Mouse (Mus musculus): ENCODE measurements around the gene Oas1a.
A peak's percentile ranks its signal among the peaks of the same experiment; 100 is the strongest.
"Not testable (repeated sequence)": the region's sequence is repeated elsewhere in the genome, so short reads cannot be mapped to it uniquely, and the experiment has no call there.

The Oas1a gene

GRCm38 (mm10) chr5:120893866-120894265, 13.5 kb downstream of the Oas1a start:
- DNase-seq (ENCODE audit: low spot score) = not testable (repeated sequence)

DNA sequence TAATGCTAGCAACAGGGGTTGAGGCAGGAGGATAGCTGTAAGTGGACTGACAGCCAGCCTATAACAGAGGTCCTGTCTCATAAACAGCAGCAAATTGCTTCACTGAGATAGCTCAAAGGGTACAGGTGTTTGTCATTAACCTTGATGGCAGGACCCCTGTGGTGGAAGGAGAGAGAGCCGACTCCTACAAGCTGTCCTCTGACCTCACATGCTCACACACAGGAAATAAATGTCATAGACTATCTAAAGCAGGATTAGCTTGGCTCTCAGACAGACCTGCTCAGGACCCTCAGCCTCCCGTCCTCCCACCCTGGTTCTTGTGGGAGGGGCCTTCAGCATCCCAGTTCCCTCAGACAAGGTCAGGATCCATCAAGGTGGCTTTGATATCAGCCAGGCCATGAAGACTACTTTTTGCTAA, 15.1 kb downstream of the Oas1a start:
- no peak for DNase-seq (ENCODE audit: low spot score)

- DNase-seq (ENCODE audit: low spot score) = not testable (repeated sequence)
These were observed 15.6 kb downstream of the Oas1a start for GRCm38 (mm10) chr5:120891566-120892242.

DNA sequence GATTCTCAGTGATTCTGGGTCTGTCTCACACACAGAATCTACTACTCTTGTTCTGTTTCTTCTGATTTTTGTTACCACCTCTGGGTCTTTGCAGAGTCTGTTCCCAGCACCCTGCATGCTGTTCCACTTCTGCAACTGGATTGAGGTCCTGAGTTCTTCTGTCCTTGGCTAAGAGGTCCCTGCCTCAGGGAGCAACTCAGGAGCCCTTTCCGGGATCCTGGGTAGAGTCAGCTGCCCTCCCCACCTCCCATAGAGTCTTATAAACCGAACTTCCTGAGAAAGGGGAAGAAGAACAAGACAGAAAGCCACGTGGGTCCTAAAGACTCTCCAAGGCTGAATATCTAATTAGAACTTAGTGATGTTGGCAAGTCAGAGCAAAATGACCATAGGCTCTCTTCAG, 16.3 kb downstream of the Oas1a start:
- no peak for DNase-seq (ENCODE audit: low spot score)

GRCm38 (mm10) chr5:120890026-120890425, 17.3 kb downstream of the Oas1a start:
- no peak for DNase-seq (ENCODE audit: low spot score)

DNA sequence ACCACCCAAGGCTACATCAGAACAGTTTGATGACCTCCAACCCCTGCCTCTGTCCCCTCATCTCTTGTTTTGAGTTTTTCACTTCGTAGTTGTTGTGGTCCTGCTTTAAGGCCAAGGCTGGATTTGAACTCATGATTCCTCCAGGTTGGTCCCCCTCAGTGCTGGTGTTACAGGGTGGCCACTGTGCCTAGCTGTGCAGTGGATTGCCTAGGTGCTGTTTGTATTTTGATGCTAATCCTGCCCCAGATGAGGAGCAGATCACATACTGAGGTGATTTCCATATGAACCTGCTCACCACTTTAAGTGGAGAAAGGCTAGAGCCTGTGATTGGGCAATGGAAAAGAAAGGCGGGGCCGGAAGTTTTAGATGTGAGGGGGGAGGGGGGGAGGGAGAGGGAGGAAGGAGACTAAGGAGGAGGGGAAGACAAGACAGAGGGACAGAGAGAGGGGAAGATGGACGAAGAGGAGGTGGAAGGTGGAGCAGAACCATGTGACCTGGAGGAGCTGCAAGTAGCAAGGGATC, 19.0 kb downstream of the Oas1a start:
- not testable (repeated sequence) for DNase-seq (ENCODE audit: low spot score)

DNA sequence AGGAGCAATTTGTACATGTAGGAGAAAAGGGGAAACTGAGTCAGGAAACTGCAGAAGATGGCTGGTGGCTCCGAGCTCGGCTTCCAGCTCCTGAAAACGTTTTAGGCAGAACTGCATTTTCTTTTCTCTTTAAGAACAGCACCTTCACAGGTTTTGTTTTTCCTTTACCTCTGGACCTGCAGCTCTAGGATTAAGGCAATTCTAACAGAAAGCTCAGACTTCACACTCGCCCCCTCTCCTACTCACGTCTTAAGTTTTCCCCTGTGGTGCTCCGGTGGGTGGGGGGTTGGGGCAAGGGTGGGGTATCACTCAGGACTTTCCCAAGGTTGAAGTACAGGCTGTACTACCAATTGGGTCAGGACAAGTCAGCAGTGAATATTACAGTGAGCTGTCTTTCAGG, 19.5 kb downstream of the Oas1a start:
- DNase-seq (ENCODE audit: low spot score) = no peak

DNA sequence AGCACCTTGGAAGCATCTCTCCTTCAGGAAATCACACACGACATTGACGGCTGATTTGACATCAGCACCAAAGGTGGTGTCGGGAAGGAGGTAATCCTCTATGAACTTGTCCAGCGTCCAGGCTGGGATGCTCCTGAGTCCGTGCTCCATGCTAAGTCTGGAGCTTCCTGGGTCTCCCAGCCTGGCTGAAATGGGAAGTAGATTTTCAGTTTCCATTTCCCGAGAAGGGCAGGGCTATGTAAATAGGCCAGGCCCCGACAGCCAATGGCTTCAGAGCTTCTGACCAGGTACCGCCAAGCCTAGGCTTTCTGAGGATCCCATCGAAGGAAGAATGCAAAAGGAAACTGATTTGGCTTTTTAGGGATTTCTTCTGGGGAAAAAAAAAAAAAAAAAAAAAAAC, 19.9 kb downstream of the Oas1a start, which contains the start of gene Oas1g:
Gene Oas1g, minus strand, starts transcription at position 201 of the 400 bp plus-strand sequence.
- peak; percentile 13 for DNase-seq (ENCODE audit: low spot score)

DNA sequence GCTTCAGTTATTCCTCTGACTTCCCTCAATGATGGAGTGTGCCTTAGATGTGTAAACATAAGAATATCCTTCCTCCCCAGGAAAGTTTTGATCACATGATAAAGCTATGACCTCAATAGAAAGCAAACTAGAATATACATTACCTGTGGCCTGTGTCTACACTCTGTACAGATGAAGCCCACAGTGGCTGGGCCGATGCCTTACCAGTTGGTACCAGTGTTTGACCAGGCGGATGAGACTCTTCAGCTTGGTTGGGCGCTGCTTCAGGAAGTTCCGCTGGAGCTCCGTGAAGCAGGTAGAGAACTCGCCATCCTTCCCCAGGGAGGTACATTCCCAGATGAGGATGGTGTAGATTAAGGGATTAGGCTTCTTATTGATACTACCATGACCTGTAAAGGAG, 25.6 kb downstream of the Oas1a start:
- DNase-seq (ENCODE audit: low spot score) = not testable (repeated sequence)

DNA sequence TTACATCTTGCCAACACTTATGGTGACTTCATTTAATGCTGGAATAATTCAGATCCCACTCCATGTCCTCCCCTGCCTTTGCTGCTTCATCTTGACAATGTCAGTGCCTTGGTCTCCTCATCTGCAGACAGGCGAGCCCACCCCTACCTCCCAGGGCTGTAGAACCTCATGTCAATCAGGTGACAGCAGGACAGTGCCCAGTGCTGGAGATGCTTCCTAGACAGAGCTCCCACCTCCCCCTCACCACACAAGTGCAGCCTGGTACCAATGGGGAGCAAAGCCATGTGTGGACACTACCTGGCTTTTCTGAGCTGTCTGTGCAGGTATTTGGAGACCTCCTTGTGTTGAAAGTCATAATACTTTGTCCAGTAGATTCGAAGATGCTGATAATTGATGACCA, 28.5 kb downstream of the Oas1a start:
- not testable (repeated sequence) for DNase-seq (ENCODE audit: low spot score)

- DNase-seq (ENCODE audit: low spot score) = not testable (repeated sequence)
These were observed 29.9 kb downstream of the Oas1a start for GRCm38 (mm10) chr5:120877407-120877806.

- not testable (repeated sequence) for DNase-seq (ENCODE audit: low spot score)
These were observed 30.5 kb downstream of the Oas1a start for GRCm38 (mm10) chr5:120876839-120877238.

DNA sequence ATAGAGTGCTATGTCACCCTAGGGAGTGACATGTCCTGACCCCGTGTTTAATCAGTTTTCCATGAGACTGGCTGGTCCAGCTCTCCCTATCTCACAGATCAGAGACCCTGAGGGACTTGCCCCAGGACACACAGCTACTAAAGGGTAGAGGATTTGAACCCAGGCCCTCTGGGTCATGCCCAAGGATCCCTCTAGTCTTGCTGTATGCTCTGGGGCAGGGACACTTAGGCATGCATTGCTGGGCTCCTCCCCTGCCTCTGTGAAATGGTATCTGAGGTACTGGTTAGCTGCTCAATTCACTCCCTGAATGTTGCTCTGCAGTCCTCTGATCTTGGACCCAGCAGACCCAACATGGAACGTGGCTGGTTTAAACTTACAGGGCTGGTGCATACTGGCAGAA, 35.9 kb downstream of the Oas1a start:
- no peak for DNase-seq (ENCODE audit: low spot score)

GRCm38 (mm10) chr5:120870782-120871181, 36.5 kb downstream of the Oas1a start:
- no peak for DNase-seq (ENCODE audit: low spot score)

- no peak for DNase-seq (ENCODE audit: low spot score)
These were observed 37.2 kb downstream of the Oas1a start for GRCm38 (mm10) chr5:120870081-120870480.

- no peak for DNase-seq (ENCODE audit: low spot score)
These were observed 37.8 kb downstream of the Oas1a start for GRCm38 (mm10) chr5:120869436-120870015.

GRCm38 (mm10) chr5:120865336-120865860, 41.9 kb downstream of the Oas1a start:
- DNase-seq (ENCODE audit: low spot score) = no peak

DNA sequence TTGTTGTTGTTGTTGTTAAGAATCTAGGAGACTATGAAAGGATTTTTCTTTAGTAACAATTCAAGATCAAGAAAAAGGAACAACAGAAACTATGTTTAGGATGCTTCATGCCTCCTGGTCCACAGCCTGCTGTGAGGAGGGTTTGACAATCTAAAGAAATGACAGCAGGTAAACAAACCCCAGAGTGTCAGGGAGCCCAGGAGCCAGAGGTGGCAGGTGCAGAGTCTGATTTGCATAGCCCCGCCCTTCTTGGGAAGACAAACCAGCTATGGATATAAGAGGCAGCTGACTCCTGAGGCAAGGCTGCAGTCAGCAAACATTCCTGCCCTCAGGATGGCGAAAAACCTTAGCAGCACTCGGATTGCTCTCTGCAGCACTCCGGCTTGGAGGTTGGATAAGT, 46.2 kb downstream of the Oas1a start, which contains the start of gene Oas1h:
Gene Oas1h, plus strand, starts transcription at position 301 of the 400 bp plus-strand sequence.
- no peak for DNase-seq (ENCODE audit: low spot score)

- DNase-seq (ENCODE audit: low spot score) = no peak
These were observed 48.1 kb downstream of the Oas1a start for GRCm38 (mm10) chr5:120859241-120859640.

DNA sequence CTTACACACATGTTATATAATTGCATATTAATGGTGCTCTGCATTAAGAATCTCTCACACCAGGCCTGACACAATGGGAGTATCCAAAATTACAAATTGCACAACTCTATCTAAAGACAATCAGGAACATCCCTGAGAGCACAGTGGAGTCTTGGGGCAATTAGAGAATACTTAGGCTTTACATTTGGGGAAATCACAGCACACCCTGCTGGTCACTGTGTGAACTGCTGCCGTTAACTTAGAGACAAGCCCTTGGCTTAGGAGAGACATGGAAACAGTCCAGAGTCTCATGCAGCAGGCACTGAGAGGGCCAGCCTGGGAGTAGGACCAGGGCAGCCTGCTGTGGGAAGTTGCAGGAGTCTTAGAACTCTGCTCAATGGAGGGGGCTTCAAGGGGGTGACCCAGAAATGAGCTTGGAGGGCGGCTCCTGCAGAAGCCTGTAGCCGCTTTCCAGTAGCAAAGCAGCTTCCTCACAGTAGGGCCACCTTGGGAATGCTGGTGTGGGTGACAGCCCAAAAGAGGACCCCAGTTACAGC, 57.7 kb downstream of the Oas1a start:
- peak; percentile 27 for DNase-seq (ENCODE audit: low spot score)

DNA sequence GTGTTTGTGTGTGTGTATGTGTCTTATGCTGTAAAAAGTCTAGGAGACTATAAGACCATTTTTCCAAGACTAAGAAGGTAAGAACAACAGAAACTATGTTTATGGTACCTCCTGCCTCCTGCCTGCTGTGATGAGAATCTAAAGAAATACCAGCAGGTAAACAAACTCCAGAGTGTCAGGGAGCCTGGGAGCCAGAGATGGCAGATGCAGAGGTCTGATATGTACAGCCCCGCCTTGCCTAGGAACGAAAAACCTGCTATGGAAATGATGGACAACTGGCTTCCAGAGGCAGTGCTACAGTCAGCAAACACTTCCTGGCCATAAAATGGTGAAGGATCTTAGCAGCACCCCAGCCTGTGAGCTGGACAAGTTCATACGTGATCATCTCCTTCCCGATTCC, 60.3 kb downstream of the Oas1a start, which contains the start of gene Oas1f:
Gene Oas1f, plus strand, starts transcription at position 301 of the 400 bp plus-strand sequence.
- DNase-seq (ENCODE audit: low spot score) = no peak

Measured in lung, postnatal 25 days (tissue).